Mouse (Mus musculus): ENCODE results near the gene Kat8. TPM values are rescaled to one million over a fixed set of nuclear protein-coding genes. Genes with fewer than 3 reads are reported as not detected.
A peak's percentile ranks its signal among the peaks of the same experiment; 100 is the strongest.

Kat8 gene
- polyA plus RNA-seq, 1 experiment = 11.3 TPM

DNA sequence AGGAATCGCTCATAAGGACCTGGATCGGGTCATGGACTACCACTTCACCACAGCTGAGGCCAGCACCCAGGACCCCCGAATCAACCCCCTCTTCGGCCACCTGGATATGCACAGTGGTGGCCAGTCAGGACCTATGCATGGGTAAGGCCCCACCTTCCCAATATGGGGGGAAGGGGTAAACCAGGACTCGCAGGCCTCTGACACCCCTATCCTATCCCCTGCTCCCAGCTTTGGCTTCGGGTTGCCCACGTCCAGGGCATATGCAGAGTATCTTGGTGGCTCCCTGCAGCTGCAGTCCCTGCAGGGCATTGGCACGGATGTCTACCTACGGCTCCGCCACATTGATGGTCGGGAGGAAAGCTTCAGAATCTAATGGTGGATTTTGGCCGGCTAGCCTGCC is 4.4 kb upstream of the Kat8 start:
- TF ChIP-seq POLR2A (IDR thresholded peaks at IDR 0.05; ENCODE audit: low read depth, low read length) = no peak
- no peak for TF ChIP-seq CTCF (IDR thresholded peaks at IDR 0.05; ENCODE audit: extremely low read depth, insufficient read depth, insufficient read length, insufficient replicate concordance)
- H3K4me3 ChIP-seq (ENCODE audit: extremely low read depth, insufficient read depth, insufficient read length) = no peak overlapping the region
- H3K36me3 ChIP-seq (ENCODE audit: control insufficient read depth, insufficient read depth, low read length) = peaks cover 19% of the 10 kb centered on the region
- DNase-seq (ENCODE audit: low read depth in 1 of 2, low spot score in 2 of 2) = no peak
- no peak overlapping the region for H3K27ac ChIP-seq (ENCODE audit: insufficient read depth, low read length)
- H3K4me1 ChIP-seq (ENCODE audit: control insufficient read depth, insufficient read depth, insufficient read length) = no peaks in the 10 kb centered on the region; the same call in 1 of the 2 replicates
- WGBS = 95% methylated on average over 12 of the region's 12 CpGs
- no peaks in the 10 kb centered on the region for H3K27me3 ChIP-seq (ENCODE audit: control insufficient read depth, insufficient read depth, low read length)

DNA sequence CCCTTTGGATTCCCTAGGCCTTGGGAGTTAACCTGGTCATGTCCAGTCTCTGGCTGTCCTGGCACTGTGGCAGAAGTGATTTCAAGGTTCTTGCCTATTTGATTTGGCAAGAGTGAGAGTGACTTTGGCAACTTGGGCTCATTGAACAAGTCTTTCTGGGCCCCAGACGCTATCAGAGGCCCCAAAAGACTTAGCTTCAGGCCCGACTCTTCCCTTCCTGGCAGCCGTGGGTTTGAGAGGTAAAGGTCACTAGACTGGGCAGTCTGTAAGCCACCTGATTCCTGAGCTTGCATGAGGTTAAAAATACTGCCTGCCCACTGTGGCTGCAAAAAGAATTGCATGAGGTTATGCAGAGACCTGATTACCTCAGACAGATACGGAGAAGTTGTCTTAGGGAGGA is 3.7 kb upstream of the Kat8 start:
- no peak for DNase-seq (ENCODE audit: low read depth in 1 of 2, low spot score in 2 of 2)
- Histone ChIP-seq H3K36me3 (ENCODE audit: control insufficient read depth, insufficient read depth, low read length) (peaks cover 19% of the 10 kb centered on the region), H3K27ac (ENCODE audit: insufficient read depth, low read length) (no peak overlapping the region), H3K4me3 (ENCODE audit: extremely low read depth, insufficient read depth, insufficient read length) (no peak overlapping the region), H3K4me1 (ENCODE audit: control insufficient read depth, insufficient read depth, insufficient read length) (no peaks in the 10 kb centered on the region; the same call in 1 of the 2 replicates), H3K27me3 (ENCODE audit: control insufficient read depth, insufficient read depth, low read length) (no peaks in the 10 kb centered on the region)
- no peak for TF ChIP-seq CTCF (IDR thresholded peaks at IDR 0.05; ENCODE audit: extremely low read depth, insufficient read depth, insufficient read length, insufficient replicate concordance)
- TF ChIP-seq POLR2A (IDR thresholded peaks at IDR 0.05; ENCODE audit: low read depth, low read length) = no peak
- 89% methylated on average over 4 of the region's 4 CpGs for WGBS

DNA sequence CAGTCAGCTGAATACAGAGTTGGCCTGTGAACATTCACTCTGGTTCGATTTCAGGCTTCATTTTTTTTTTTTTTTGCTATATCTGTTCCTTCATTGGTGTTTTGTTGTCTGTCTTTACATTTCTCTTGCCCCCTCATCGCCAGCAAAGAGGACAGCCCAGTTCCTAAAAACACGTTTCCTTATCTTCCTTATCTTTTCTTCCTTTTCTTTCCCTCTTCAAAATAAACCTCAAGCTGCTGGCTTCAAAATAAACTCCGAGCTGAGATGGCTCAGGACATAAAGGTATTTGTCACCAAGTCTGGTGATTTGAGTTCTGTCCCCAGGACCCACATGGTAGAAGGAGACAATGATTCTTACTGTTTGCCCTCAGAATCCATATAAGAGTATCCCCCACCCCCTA is 622 bp downstream of the Kat8 start:
- no peaks in the 10 kb centered on the region for H3K27me3 ChIP-seq (ENCODE audit: control insufficient read depth, insufficient read depth, low read length)
- 7% methylated on average over 4 of the region's 4 CpGs for WGBS
- no peak overlapping the region for H3K27ac ChIP-seq (ENCODE audit: insufficient read depth, low read length)
- H3K4me1 ChIP-seq (ENCODE audit: control insufficient read depth, insufficient read depth, insufficient read length) = no peaks in the 10 kb centered on the region
- H3K4me3 ChIP-seq (ENCODE audit: extremely low read depth, insufficient read depth, insufficient read length) = peak overlapping the region; percentile 78
- no peak for DNase-seq (ENCODE audit: low read depth in 1 of 2, low spot score in 2 of 2)
- TF ChIP-seq CTCF (IDR thresholded peaks at IDR 0.05; ENCODE audit: extremely low read depth, insufficient read depth, insufficient read length, insufficient replicate concordance) (no peak), POLR2A (IDR thresholded peaks at IDR 0.05; ENCODE audit: low read depth, low read length) (no peak)
- H3K36me3 ChIP-seq (ENCODE audit: control insufficient read depth, insufficient read depth, low read length) = peaks cover 17% of the 10 kb centered on the region

DNA sequence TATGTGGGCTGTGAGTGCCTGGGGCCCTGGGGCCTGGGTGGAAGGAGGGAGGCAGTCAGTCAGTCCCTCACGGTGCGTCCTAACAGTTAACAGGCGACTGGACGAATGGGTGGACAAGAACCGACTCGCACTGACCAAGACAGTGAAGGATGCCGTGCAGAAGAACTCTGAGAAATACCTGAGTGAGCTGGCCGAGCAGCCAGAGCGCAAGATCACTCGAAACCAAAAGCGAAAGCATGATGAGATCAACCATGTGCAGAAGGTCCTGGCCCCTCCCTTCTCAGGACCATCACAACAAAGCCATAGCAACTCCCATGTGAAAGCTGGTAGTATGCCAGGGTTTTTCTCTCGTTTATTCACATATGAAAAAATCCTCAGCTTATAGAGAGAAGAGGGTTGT is 3.0 kb downstream of the Kat8 start:
- DNase-seq (ENCODE audit: low read depth in 1 of 2, low spot score in 2 of 2) = no peak
- no peaks in the 10 kb centered on the region for H3K27me3 ChIP-seq (ENCODE audit: control insufficient read depth, insufficient read depth, low read length)
- peaks cover 9% of the 10 kb centered on the region for H3K36me3 ChIP-seq (ENCODE audit: control insufficient read depth, insufficient read depth, low read length)
- 77% methylated on average over 12 of the region's 12 CpGs for WGBS
- TF ChIP-seq POLR2A (IDR thresholded peaks at IDR 0.05; ENCODE audit: low read depth, low read length) = no peak
- TF ChIP-seq CTCF (IDR thresholded peaks at IDR 0.05; ENCODE audit: extremely low read depth, insufficient read depth, insufficient read length, insufficient replicate concordance) = no peak
- H3K4me1 ChIP-seq (ENCODE audit: control insufficient read depth, insufficient read depth, insufficient read length) = no peaks in the 10 kb centered on the region
- no peak overlapping the region for H3K4me3 ChIP-seq (ENCODE audit: extremely low read depth, insufficient read depth, insufficient read length)
- H3K27ac ChIP-seq (ENCODE audit: insufficient read depth, low read length) = no peak overlapping the region

DNA sequence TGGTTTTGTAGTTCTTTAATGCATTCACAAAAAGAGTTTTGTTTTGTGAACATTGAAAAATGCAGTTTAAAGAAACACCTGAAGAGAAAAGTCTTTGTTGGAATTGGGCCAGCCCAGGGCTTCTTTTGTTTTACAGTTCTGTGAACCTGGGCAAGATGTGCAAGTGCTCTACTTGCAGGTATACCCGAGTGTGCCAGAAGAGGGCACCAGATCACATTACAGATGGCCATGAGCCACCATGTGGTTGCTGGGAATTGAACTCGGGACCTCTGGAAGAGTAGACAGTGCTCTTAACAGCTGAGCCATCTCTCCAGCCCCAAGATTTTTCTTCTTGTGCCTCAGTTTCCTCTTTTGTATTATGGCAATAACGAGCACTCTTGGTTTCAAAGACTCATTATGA is 5.9 kb downstream of the Kat8 start:
- peaks cover 9% of the 10 kb centered on the region for H3K36me3 ChIP-seq (ENCODE audit: control insufficient read depth, insufficient read depth, low read length)
- H3K4me1 ChIP-seq (ENCODE audit: control insufficient read depth, insufficient read depth, insufficient read length) = peaks cover 12% of the 10 kb centered on the region; the same call in 1 of the 2 replicates
- no peaks in the 10 kb centered on the region for H3K27me3 ChIP-seq (ENCODE audit: control insufficient read depth, insufficient read depth, low read length)
- H3K4me3 ChIP-seq (ENCODE audit: extremely low read depth, insufficient read depth, insufficient read length) = no peak overlapping the region
- WGBS = 54% methylated on average over 3 of the region's 3 CpGs
- TF ChIP-seq POLR2A (IDR thresholded peaks at IDR 0.05; ENCODE audit: low read depth, low read length) (no peak), CTCF (IDR thresholded peaks at IDR 0.05; ENCODE audit: extremely low read depth, insufficient read depth, insufficient read length, insufficient replicate concordance) (peak; percentile 16; the same call in 1 of the 2 replicates)
- no peak overlapping the region for H3K27ac ChIP-seq (ENCODE audit: insufficient read depth, low read length)
- peak in 1 of 2 experiments; percentile 69 for DNase-seq (ENCODE audit: low read depth in 1 of 2, low spot score in 2 of 2)

DNA sequence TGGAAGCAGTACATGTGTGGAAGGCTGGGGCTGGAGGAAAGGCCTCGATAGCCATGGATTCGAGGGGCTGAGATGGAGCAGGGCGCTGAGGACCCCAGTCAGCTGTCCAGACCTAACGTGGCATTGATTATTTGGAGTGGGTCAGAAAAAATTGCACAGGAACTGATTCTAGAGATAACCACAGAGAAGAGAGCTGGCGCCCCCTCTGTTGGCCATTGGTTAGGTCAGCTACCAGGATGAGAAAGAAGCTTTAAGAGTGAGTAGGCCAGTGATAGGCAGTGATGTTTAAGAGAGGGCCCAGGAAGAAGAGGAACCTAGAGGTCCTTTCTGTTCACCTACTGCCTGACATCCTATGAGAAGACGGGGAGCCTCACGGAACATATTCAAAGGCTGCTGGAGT is 7.0 kb downstream of the Kat8 start:
- no peak for DNase-seq (ENCODE audit: low read depth in 1 of 2, low spot score in 2 of 2)
- H3K27me3 ChIP-seq (ENCODE audit: control insufficient read depth, insufficient read depth, low read length) = no peaks in the 10 kb centered on the region
- H3K27ac ChIP-seq (ENCODE audit: insufficient read depth, low read length) = no peak overlapping the region
- TF ChIP-seq POLR2A (IDR thresholded peaks at IDR 0.05; ENCODE audit: low read depth, low read length) (no peak), CTCF (IDR thresholded peaks at IDR 0.05; ENCODE audit: extremely low read depth, insufficient read depth, insufficient read length, insufficient replicate concordance) (no peak; the same call in 1 of the 2 replicates)
- peaks cover 9% of the 10 kb centered on the region for H3K36me3 ChIP-seq (ENCODE audit: control insufficient read depth, insufficient read depth, low read length)
- peaks cover 12% of the 10 kb centered on the region; the same call in 1 of the 2 replicates for H3K4me1 ChIP-seq (ENCODE audit: control insufficient read depth, insufficient read depth, insufficient read length)
- no peak overlapping the region for H3K4me3 ChIP-seq (ENCODE audit: extremely low read depth, insufficient read depth, insufficient read length)
- 80% methylated on average over 7 of the region's 7 CpGs for WGBS

DNA sequence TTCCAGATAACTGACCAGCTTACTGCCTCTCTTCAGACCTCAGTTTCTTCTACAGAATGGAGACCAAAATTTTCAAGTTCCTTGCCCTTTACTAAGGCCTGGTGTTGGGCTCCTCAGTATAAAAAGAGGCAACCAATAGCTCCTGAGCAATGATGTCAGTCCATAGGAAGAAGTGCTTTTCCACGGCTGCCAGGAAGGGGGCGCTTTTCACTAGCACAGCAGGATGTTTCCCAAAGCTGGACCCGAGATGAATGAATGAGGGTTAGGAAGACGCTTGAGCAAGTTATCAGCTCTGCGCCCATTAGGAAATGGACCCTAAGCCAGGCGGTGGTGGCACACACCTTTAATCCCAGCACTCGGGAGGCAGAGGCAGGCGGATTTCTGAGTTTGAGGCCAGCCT is 9.2 kb downstream of the Kat8 start:
- DNase-seq (ENCODE audit: low read depth in 1 of 2, low spot score in 2 of 2) = no peak
- peaks cover 12% of the 10 kb centered on the region; the same call in 1 of the 2 replicates for H3K4me1 ChIP-seq (ENCODE audit: control insufficient read depth, insufficient read depth, insufficient read length)
- no peak overlapping the region for H3K4me3 ChIP-seq (ENCODE audit: extremely low read depth, insufficient read depth, insufficient read length)
- no peak overlapping the region for H3K27ac ChIP-seq (ENCODE audit: insufficient read depth, low read length)
- H3K27me3 ChIP-seq (ENCODE audit: control insufficient read depth, insufficient read depth, low read length) = no peaks in the 10 kb centered on the region
- H3K36me3 ChIP-seq (ENCODE audit: control insufficient read depth, insufficient read depth, low read length) = peaks cover 15% of the 10 kb centered on the region
- WGBS = 76% methylated on average over 8 of the region's 8 CpGs
- TF ChIP-seq POLR2A (IDR thresholded peaks at IDR 0.05; ENCODE audit: low read depth, low read length) = no peak
- no peak for TF ChIP-seq CTCF (IDR thresholded peaks at IDR 0.05; ENCODE audit: extremely low read depth, insufficient read depth, insufficient read length, insufficient replicate concordance)
